Mouse (Mus musculus) heart, adult 2 months (tissue): ENCODE data around the gene Sfr1.

Experiments
- EP300 ChIP-seq: fragments of 200-500 bp; IDR thresholded peaks from 2 replicates; pipeline ENCODE4 v1.6.1; 2011; ENCODE audit warnings: low read depth, low read length, control low read depth; ENCODE audit not compliant: insufficient read depth
- POLR2A ChIP-seq: fragments of 200-500 bp; IDR thresholded peaks from 2 replicates; pipeline ENCODE4 v1.6.1; 2011; ENCODE audit warnings: mild to moderate bottlenecking, low read depth, low read length, control low read depth; ENCODE audit not compliant: insufficient read depth

DNA sequence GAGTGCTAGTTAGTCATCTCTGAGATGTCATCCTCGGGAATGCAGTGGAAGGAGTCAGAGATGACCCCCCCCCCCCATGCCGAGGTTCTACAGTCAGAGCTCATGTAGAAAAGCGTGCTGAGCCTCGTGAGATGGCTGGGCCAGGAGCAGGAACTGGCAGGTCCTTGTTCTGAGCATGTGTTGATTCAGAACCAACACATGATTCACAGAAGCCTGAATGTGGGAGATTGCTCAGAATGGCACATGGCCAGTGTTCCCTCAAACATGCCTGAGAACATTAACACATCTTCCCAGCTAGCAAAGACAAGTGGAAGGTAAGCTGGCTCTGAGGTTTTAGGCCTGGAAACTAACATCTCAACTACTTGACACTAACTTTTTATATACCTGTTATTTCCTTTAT lies 21.1 kb upstream of the Sfr1 start:
- no peak for TF ChIP-seq EP300
- no peak for TF ChIP-seq POLR2A
